Mouse (Mus musculus) forebrain, postnatal 0 days (tissue): ENCODE data around the gene Ctsl. TPM values are rescaled to one million over a fixed set of nuclear protein-coding genes. Genes with fewer than 3 reads are reported as not detected.
A peak's percentile ranks its signal among the peaks of the same experiment; 100 is the strongest.

Source experiments
- ATAC-seq: fragments of 200-750 bp; cut with Nextera tagmentation; 2 replicates; pipeline ENCODE4 v1.8.0; 2017; ENCODE audit warnings: mild to moderate bottlenecking, moderate library complexity
- DNase-seq: peaks from one replicate; pipeline ENCODE4 v3.0.0-alpha.2; 2015
- H3K27ac ChIP-seq: fragments of 300-500 bp; sonication (generic); 2 replicates; pipeline ENCODE4 v1.5.1; 2014; ENCODE audit warnings: low read depth, mild to moderate bottlenecking, antibody characterized with exemption, low read length, moderate library complexity, mixed read lengths
- H3K27me3 ChIP-seq: fragments of 300-500 bp; sonication (generic); 2 replicates; pipeline ENCODE4 v1.6.1; 2014; ENCODE audit warnings: mild to moderate bottlenecking, low read length, mixed read lengths; ENCODE audit not compliant: insufficient read depth
- H3K36me3 ChIP-seq: fragments of 300-500 bp; sonication (generic); 2 replicates; pipeline ENCODE4 v1.6.1; 2014; ENCODE audit warnings: mild to moderate bottlenecking, moderate library complexity; ENCODE audit not compliant: insufficient read depth
- H3K4me1 ChIP-seq: fragments of 300-500 bp; sonication (generic); 2 replicates; pipeline ENCODE4 v1.6.1; 2014; ENCODE audit warnings: antibody characterized with exemption; ENCODE audit not compliant: insufficient read depth
- H3K4me2 ChIP-seq: fragments of 300-500 bp; sonication (generic); 2 replicates; pipeline ENCODE4 v1.6.1; 2014; ENCODE audit warnings: low read depth, mild to moderate bottlenecking, moderate library complexity
- H3K4me3 ChIP-seq: fragments of 300-500 bp; sonication (generic); 2 replicates; pipeline ENCODE4 v1.5.1; 2014; ENCODE audit warnings: low read depth, low read length, mixed read lengths
- H3K9ac ChIP-seq: fragments of 300-500 bp; sonication (generic); 2 replicates; pipeline ENCODE4 v1.6.1; 2014; ENCODE audit warnings: mild to moderate bottlenecking
- H3K9me3 ChIP-seq: fragments of 300-500 bp; sonication (generic); 2 replicates; pipeline ENCODE4 v1.6.1; 2016; ENCODE audit warnings: low read length
- CTCF ChIP-seq: sonication (generic); IDR thresholded peaks from 2 replicates; pipeline ENCODE4 v1.5.1; 2016; ENCODE audit warnings: antibody characterized with exemption, control low read depth, low read depth
- WGBS: fragments of 180-500 bp; shearing (Covaris S2); extraction: QIAGEN DNeasy Blood & Tissue Kit; methylation state at CpG from one replicate; pipeline ENCODE4 v1.1.7; 2014; 5-methylcytosine and 5-hydroxymethylcytosine counted together
- polyA plus RNA-seq: library from polyadenylated mRNA; unstranded; fragments of >200 nt; fragmentation: Nextera tagmentation; extraction: Ambion mirVana; gene quantifications from 2 replicates; pipeline ENCODE4 v1.2.1, GENCODE M21; 2015
- total RNA-seq: library from RNA; depleted of rRNA; stranded (reverse); fragments of >200 nt; gene quantifications from 2 replicates; pipeline ENCODE4 v1.2.3, GENCODE M21; 2014

The Ctsl gene
- total and polyA plus RNA-seq, 2 experiments from 2014 or later: 149 to 182 TPM

DNA sequence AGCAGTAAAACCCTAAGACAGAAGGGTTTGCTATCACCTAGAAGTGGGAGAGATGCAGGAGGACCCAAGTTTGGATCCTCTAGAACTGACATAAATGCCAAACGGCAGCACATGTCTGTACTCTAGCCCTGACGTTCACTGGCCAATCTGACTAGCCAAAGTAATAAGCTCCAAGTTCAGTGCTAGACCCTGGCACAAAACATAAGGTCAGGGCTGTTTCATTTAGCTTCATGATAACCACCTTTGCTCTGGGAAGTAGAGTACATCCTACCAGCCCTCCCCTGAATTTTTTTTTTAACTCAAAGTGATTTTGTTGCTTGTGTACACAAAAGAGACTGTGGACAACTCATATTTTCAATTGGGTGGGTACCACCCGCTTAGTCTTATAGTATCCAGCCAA is 9.7 kb downstream of the Ctsl start:
- TF ChIP-seq CTCF: no peak
- no peak for ATAC-seq
- Histone ChIP-seq H3K4me3 (no peak overlapping the region), H3K36me3 (peaks cover 34% of the 10 kb centered on the region), H3K4me1 (no peaks in the 10 kb centered on the region), H3K9ac (no peak overlapping the region), H3K9me3 (no peaks in the 10 kb centered on the region), H3K27ac (no peak overlapping the region), H3K4me2 (no peak overlapping the region), H3K27me3 (no peaks in the 10 kb centered on the region)
- DNase-seq: no peak
- 91% methylated on average over 3 of the region's 3 CpGs for WGBS

DNA sequence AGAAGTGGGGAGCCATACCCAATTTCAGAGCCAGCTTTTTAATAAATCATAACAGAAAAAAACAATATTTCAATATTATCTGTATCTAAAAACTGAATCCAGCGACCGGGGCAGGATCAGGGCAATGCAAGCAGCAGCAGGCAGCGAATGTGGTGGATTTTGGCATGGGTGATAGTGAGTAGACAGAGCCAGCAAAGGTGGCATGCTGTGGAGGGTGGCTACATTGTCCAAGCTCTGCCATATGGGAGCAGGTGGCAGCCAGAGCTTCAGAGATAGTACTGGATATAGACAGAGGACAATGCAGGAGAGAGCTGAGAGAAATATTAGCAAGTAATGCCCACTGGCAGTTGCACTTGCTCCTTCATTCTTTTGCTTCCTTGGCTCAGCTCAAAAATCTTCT is 11.0 kb downstream of the Ctsl start:
- H3K4me3 ChIP-seq: no peak overlapping the region
- no peak for DNase-seq
- no peak overlapping the region for H3K9ac ChIP-seq
- ATAC-seq: no peak
- no peaks in the 10 kb centered on the region for H3K9me3 ChIP-seq
- 79% methylated on average over 3 of the region's 3 CpGs for WGBS
- no peaks in the 10 kb centered on the region for H3K4me1 ChIP-seq
- H3K27ac ChIP-seq: no peak overlapping the region
- H3K27me3 ChIP-seq: no peaks in the 10 kb centered on the region
- H3K4me2 ChIP-seq: no peak overlapping the region
- peaks cover 25% of the 10 kb centered on the region for H3K36me3 ChIP-seq
- TF ChIP-seq CTCF: no peak

DNA sequence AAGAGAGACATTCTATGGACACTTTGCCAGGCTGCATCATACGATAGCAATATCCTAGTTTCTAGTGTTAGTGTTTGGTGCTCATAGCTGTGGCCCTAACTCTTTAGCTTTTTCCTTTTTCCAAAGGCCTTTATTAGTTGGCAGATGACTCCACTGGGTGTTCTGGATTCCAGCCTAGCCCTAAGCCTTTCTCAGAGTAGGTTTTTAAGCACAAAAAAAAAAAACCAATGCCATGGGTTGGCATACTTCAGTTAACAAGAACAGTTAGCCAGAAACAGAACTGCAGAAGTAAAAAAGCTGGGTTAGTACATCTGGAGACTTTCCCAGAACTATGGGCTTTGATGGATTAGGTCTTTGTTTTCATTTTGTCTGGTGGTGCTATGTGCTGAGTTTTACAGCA is 12.2 kb downstream of the Ctsl start:
- WGBS: 47% methylated on average over 1 of the region's 1 CpGs
- Histone ChIP-seq H3K4me2 (no peak overlapping the region), H3K27ac (no peak overlapping the region), H3K4me1 (no peaks in the 10 kb centered on the region), H3K4me3 (no peak overlapping the region), H3K36me3 (peaks cover 14% of the 10 kb centered on the region; the same call in 1 of the 2 replicates), H3K27me3 (no peaks in the 10 kb centered on the region), H3K9ac (no peak overlapping the region), H3K9me3 (no peaks in the 10 kb centered on the region)
- no peak for DNase-seq
- no peak for TF ChIP-seq CTCF
- ATAC-seq: no peak

DNA sequence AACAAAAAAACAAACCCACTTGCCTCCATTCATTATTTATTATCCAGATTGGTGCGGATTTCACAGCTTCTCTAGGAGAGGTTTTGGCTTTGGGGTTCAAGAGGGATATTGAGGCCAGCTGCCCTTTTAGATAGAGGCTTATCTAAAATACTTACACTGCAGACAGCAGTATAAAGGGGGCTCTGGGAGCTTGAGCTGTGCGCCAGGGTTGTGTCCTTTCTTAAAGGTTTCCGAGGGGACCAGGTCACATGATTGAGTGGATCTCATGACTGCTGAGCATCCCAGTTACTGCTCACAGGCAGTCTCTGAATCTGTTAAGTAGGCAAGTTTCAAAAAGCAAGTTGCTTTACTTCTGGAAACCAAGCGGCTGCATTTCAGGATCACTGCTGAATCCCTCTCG is 13.3 kb downstream of the Ctsl start:
- 67% methylated on average over 5 of the region's 5 CpGs for whole genome bisulfite sequencing
- TF ChIP-seq CTCF: no peak
- no peaks in the 10 kb centered on the region for H3K4me1 ChIP-seq
- no peak overlapping the region for H3K9ac ChIP-seq
- no peak overlapping the region for H3K4me3 ChIP-seq
- H3K36me3 ChIP-seq: peaks cover 4% of the 10 kb centered on the region; the same call in 1 of the 2 replicates
- no peaks in the 10 kb centered on the region for H3K9me3 ChIP-seq
- DNase-seq (no peak), ATAC-seq (no peak)
- no peak overlapping the region for H3K27ac ChIP-seq
- H3K27me3 ChIP-seq: no peaks in the 10 kb centered on the region
- H3K4me2 ChIP-seq: no peak overlapping the region

DNA sequence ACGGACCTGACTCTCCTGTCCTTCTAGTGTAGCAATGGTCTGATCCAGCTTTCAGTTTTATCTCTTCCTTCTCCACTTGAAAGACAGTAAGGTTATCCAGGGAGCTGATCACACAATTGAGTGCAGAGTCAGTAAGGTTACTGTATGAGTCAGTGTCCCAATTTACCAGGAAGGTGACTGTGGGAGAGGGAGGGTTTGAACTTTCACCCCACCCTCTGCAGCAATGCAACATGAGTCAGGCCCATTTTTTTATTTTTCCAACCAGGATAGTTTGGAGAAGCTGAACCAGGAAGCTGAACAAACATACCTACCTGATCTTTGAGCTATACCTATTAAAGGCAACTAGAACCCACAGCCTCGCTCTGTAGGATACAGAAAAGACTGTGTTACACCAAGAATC is 21.2 kb downstream of the Ctsl start:
- no peaks in the 10 kb centered on the region for H3K36me3 ChIP-seq
- H3K4me1 ChIP-seq: no peaks in the 10 kb centered on the region
- no peak overlapping the region for H3K27ac ChIP-seq
- ATAC-seq (no peak), DNase-seq (no peak)
- no peak overlapping the region for H3K4me2 ChIP-seq
- no peak overlapping the region for H3K9ac ChIP-seq
- H3K4me3 ChIP-seq: no peak overlapping the region
- no peaks in the 10 kb centered on the region for H3K27me3 ChIP-seq
- TF ChIP-seq CTCF: no peak
- H3K9me3 ChIP-seq: no peaks in the 10 kb centered on the region
- 78% methylated on average over 2 of the region's 2 CpGs for WGBS

DNA sequence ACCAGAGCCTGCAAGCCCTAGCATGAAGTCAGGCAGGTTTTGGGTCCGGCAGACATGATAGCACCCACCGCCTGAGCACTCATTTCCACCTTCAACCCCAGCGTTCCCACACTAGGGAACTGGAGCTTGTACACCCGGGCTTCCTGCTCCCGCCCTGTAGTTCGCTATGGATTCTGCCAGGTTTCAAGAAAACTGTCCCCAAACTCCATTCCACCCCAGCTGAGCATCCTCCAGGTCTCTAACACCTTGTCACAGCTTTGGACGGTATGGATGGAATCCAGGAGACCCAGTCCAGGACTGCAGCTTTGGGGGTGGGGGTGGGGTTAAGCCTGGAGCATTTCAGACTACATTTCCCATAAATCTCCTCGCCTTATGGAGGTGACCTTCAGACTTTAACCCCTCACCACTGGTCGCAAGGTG is 26.6 kb downstream of the Ctsl start:
- Histone ChIP-seq H3K4me1 (no peaks in the 10 kb centered on the region), H3K27ac (no peak overlapping the region), H3K4me3 (peak overlapping the region; percentile 43), H3K9me3 (no peaks in the 10 kb centered on the region), H3K9ac (peak overlapping the region; percentile 50), H3K27me3 (no peaks in the 10 kb centered on the region), H3K36me3 (no peaks in the 10 kb centered on the region), H3K4me2 (peak overlapping the region; percentile 73)
- peak; percentile 20 for DNase-seq
- ATAC-seq: peak; percentile 82
- TF ChIP-seq CTCF: no peak
- under 1% methylated on average over 9 of the region's 9 CpGs for WGBS

DNA sequence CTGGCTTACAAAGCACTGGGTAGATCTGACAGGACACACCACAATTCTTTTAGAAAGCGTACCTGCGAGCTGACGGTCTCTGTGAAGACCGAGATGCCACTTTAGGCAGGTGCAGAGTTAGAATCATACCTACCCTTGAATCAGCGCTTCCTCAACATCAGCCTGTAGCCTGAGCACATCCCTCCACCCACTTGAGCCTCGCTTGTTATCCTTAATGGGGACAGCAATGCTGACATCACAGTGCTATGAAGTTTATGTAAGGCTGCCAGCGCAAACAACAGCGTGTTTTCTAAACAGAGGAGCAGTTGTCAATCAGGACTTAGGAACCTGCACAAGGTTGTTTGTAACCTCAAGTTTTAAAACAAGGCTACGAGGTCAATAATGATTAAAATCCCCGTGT is 27.1 kb downstream of the Ctsl start:
- ATAC-seq (0 out of 2 replicates have a peak, but pooled peaks have one; percentile 47), DNase-seq (no peak)
- no peaks in the 10 kb centered on the region for H3K9me3 ChIP-seq
- H3K9ac ChIP-seq: peak overlapping the region; percentile 50
- H3K4me1 ChIP-seq: no peaks in the 10 kb centered on the region
- no peak for TF ChIP-seq CTCF
- H3K27ac ChIP-seq: no peak overlapping the region
- H3K27me3 ChIP-seq: no peaks in the 10 kb centered on the region
- H3K36me3 ChIP-seq: no peaks in the 10 kb centered on the region
- peak overlapping the region; percentile 73 for H3K4me2 ChIP-seq
- 20% methylated on average over 10 of the region's 10 CpGs for WGBS
- peak overlapping the region; percentile 43 for H3K4me3 ChIP-seq

DNA sequence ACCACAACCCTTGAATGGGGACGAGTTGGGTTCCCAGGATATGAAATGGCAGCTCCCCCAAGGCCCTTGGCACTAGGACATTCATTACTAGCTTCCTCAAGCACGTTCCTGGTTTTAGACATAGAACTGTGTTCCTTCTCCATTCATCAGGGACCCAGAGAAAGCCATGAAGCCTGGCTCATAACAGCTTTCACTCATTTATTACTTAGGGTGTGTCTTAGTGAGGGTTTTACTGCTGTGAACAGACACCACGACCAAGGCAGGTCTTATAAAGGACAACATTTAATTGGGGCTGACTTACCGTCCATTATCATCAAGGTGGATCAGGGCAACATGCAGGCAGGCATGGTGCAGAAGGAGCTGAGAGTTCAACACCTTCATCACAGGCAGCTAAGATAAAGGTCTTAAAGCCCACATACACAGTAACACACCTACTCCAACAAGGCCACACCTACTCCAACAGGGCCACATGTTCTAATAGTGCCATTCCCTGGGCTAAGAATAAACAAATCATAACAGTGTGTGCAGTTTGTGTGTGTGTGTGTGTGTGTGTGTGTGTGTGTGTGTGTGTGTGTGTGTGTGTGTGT is 35.1 kb downstream of the Ctsl start:
- WGBS: 63% methylated on average over 4 of the region's 4 CpGs
- no peak overlapping the region for H3K4me3 ChIP-seq
- TF ChIP-seq CTCF: no peak

More for the DNA sequence above, 35.1 kb downstream of the Ctsl start:
- Histone ChIP-seq H3K27ac (no peak overlapping the region), H3K4me1 (no peaks in the 10 kb centered on the region), H3K36me3 (no peaks in the 10 kb centered on the region), H3K27me3 (no peaks in the 10 kb centered on the region), H3K9ac (no peak overlapping the region), H3K4me2 (no peak overlapping the region), H3K9me3 (no peaks in the 10 kb centered on the region)
- no peak for DNase-seq
- ATAC-seq: no peak
